Mouse (Mus musculus) hindbrain, embryonic 11.5 days (tissue): Measurements from ENCODE around the gene Lmo7. TPM values are rescaled to one million over a fixed set of nuclear protein-coding genes. Genes with fewer than 3 reads are reported as not detected.

ENCODE experiments used
- ATAC-seq: fragments of 200-750 bp; cut with Nextera tagmentation; 2 replicates; pipeline ENCODE4 v1.8.0; 2017; ENCODE audit warnings: mild to moderate bottlenecking, moderate TSS enrichment, moderate library complexity; ENCODE audit not compliant: low FRiP score
- DNase-seq: peaks from one replicate; pipeline ENCODE4 v3.0.0-alpha.2; 2015; ENCODE audit warnings: low spot score
- H3K27ac ChIP-seq: fragments of 300-500 bp; sonication (generic); 2 replicates; pipeline ENCODE4 v1.5.1; 2014; ENCODE audit warnings: mild to moderate bottlenecking, low read depth, low read length
- H3K27me3 ChIP-seq: fragments of 300-500 bp; sonication (generic); 2 replicates; pipeline ENCODE4 v1.6.1; 2014; ENCODE audit warnings: mild to moderate bottlenecking, low read length, moderate library complexity, mixed read lengths; ENCODE audit not compliant: control insufficient read depth, insufficient read depth
- H3K36me3 ChIP-seq: fragments of 300-500 bp; sonication (generic); 2 replicates; pipeline ENCODE4 v1.6.1; 2014; ENCODE audit warnings: mild to moderate bottlenecking, low read length, moderate library complexity, mixed read lengths; ENCODE audit not compliant: control insufficient read depth, insufficient read depth
- H3K4me1 ChIP-seq: fragments of 300-500 bp; sonication (generic); replicated peaks from 2 replicates; pipeline ENCODE4 v1.6.1; 2014; ENCODE audit warnings: low read length, mixed read lengths; ENCODE audit not compliant: control insufficient read depth, insufficient read depth
- H3K4me2 ChIP-seq: fragments of 300-500 bp; sonication (generic); replicated peaks from 2 replicates; pipeline ENCODE4 v1.6.1; 2014; ENCODE audit warnings: mild to moderate bottlenecking, low read depth, low read length
- H3K4me3 ChIP-seq: fragments of 300-500 bp; sonication (generic); 2 replicates; pipeline ENCODE4 v1.5.1; 2014; ENCODE audit warnings: low read depth, low read length
- H3K9ac ChIP-seq: fragments of 300-500 bp; sonication (generic); 2 replicates; pipeline ENCODE4 v1.6.1; 2014; ENCODE audit warnings: low read depth, low read length
- H3K9me3 ChIP-seq: fragments of 300-500 bp; sonication (generic); 2 replicates; pipeline ENCODE4 v1.6.1; 2016; ENCODE audit warnings: low read length; ENCODE audit not compliant: control insufficient read depth
- WGBS: fragments of 180-500 bp; shearing (Covaris S2); extraction: QIAGEN DNeasy Blood & Tissue Kit; methylation state at CpG from one replicate; pipeline ENCODE4 v1.1.7; 2014; 5-methylcytosine and 5-hydroxymethylcytosine counted together
- polyA plus RNA-seq: library from polyadenylated mRNA; unstranded; fragments of >200 nt; fragmentation: Nextera tagmentation; extraction: Ambion mirVana; gene quantifications from 2 replicates; pipeline ENCODE4 v1.2.1, GENCODE M21; 2014

Gene Lmo7
- polyA plus RNA-seq, 1 experiment from 2014 or later: 3.3 TPM

GRCm38 (mm10) chr14:101973171-101973570 lies 243.4 kb downstream of the Lmo7 start:
- DNase-seq: no peak
- 56% methylated on average over 6 of the region's 6 CpGs for WGBS

GRCm38 (mm10) chr14:101976021-101976685 lies 246.4 kb downstream of the Lmo7 start:
- Histone ChIP-seq H3K27me3 (no peaks in the 10 kb centered on the region), H3K27ac (no peak overlapping the region), H3K36me3 (no peaks in the 10 kb centered on the region), H3K4me3 (no peak overlapping the region), H3K9me3 (no peaks in the 10 kb centered on the region), H3K9ac (no peak overlapping the region), H3K4me2 (no peak overlapping the region), H3K4me1 (no peaks in the 10 kb centered on the region)
- WGBS: 83% methylated on average over 11 of the region's 11 CpGs
- DNase-seq (no peak), ATAC-seq (no peak)

More at GRCm38 (mm10) chr14:101973171-101973570, 243.4 kb downstream of the Lmo7 start:
- no peaks in the 10 kb centered on the region for H3K27me3 ChIP-seq
- no peak overlapping the region for H3K9ac ChIP-seq
- H3K4me2 ChIP-seq: no peak overlapping the region
- ATAC-seq: no peak
- H3K4me1 ChIP-seq: no peaks in the 10 kb centered on the region
- H3K27ac ChIP-seq: no peak overlapping the region
- H3K4me3 ChIP-seq: no peak overlapping the region
- no peaks in the 10 kb centered on the region for H3K9me3 ChIP-seq
- H3K36me3 ChIP-seq: no peaks in the 10 kb centered on the region

Other genes with a start within 250 kb of the Lmo7 start
- gene Tbc1d4, start 120.8 kb upstream of the Lmo7 start, polyA plus RNA-seq: 4.8 and 5.0 TPM in 2 replicates
- 119 and 121 TPM in 2 replicates for gene Commd6, start 89.3 kb upstream of the Lmo7 start, polyA plus RNA-seq
- 182 and 183 TPM in 2 replicates for gene Uchl3, start 76.0 kb upstream of the Lmo7 start, polyA plus RNA-seq
- 0.67 TPM in 1 of 2 replicates, not detected in the other for gene Gm9922, start 143 bp upstream of the Lmo7 start, polyA plus RNA-seq